Mouse (Mus musculus): Measurements from ENCODE around the gene Pacs2. TPM values are rescaled to one million over a fixed set of nuclear protein-coding genes. Genes with fewer than 3 reads are reported as not detected.
A peak's percentile ranks its signal among the peaks of the same experiment; 100 is the strongest.

Pacs2 gene
- total and polyA plus RNA-seq, 2 experiments from 2014 or later, result 23.2 to 116 TPM

DNA sequence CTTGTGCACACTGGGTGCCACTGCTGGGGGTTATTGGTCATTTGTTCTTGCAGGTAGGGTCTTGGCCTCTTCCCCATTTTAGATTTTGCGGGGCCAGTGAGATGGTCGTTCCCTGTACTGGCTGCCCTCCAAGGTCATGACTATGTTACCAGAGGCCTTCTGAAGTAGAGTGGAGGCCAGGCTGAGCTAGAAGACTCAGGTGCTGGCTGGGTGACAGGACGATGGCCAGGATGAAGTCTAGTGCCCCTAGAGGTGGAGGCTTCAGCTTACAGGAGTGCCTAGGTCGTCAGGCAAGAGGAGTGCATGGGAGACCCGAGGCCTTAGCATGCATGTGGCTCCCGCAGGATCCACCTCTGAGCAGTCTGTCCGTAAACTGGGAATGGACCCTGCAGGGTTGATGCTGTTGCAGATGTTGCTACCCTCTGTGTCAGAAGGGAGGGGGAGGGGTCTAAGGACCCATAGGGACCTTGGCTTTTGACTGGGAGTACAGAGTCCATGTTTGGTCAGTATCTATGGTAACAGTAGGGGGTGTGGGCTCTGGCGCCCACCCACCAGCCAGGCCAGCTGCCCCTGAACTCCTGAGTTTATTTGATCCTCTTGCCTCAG, 89.6 kb downstream of the Pacs2 start:
- Histone ChIP-seq H3K27ac (ENCODE audit: low read depth, low read length) (no peak overlapping the region), H3K27me3 (ENCODE audit: insufficient read depth, low read length) (no peaks in the 10 kb centered on the region), H3K4me1 (ENCODE audit: insufficient read depth) (peaks cover 8% of the 10 kb centered on the region; the same call in 1 of the 2 replicates), H3K4me3 (ENCODE audit: low read depth, low read length) (no peak overlapping the region), H3K9ac (no peak overlapping the region), H3K9me3 (ENCODE audit: low read length) (no peaks in the 10 kb centered on the region), H3K4me2 (ENCODE audit: low read depth) (no peak overlapping the region), H3K36me3 (ENCODE audit: insufficient read depth) (no peaks in the 10 kb centered on the region)
- DNase-seq, result no peak
- no peak for ATAC-seq
- TF ChIP-seq CTCF (IDR thresholded peaks at IDR 0.05; ENCODE audit: low read depth), result peak; percentile 35
- 87% methylated on average over 8 of the region's 8 CpGs for WGBS

DNA sequence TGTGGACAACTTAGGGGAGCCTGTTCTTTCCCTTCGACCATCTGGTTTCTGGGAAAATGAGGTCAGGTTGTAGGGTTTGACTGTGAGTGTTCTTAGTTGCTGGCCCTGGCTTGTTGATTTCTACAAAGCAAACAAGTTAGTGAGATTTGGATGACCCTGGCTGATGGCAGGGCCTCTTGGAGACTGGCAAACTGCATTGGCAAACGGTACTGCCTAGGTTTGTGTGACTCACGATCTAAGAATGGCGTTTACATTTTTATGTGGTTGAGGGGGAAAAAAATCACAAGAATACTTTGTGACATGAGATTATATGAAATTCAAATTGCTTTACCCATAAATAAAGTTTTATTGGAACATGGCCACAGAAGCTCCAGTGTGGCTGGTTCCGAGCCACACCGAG, 92.1 kb downstream of the Pacs2 start:
- no peaks in the 10 kb centered on the region for H3K27me3 ChIP-seq (ENCODE audit: insufficient read depth, low read length)
- H3K9ac ChIP-seq, result no peak overlapping the region
- DNase-seq (no peak), ATAC-seq (no peak)
- no peaks in the 10 kb centered on the region for H3K36me3 ChIP-seq (ENCODE audit: insufficient read depth)
- no peak overlapping the region for H3K4me2 ChIP-seq (ENCODE audit: low read depth)
- H3K9me3 ChIP-seq (ENCODE audit: low read length), result no peaks in the 10 kb centered on the region
- WGBS, result 73% methylated on average over 6 of the region's 6 CpGs
- H3K4me1 ChIP-seq (ENCODE audit: insufficient read depth), result no peaks in the 10 kb centered on the region
- H3K4me3 ChIP-seq (ENCODE audit: low read depth, low read length), result no peak overlapping the region
- no peak for TF ChIP-seq CTCF (IDR thresholded peaks at IDR 0.05; ENCODE audit: low read depth)
- no peak overlapping the region for H3K27ac ChIP-seq (ENCODE audit: low read depth, low read length)

DNA sequence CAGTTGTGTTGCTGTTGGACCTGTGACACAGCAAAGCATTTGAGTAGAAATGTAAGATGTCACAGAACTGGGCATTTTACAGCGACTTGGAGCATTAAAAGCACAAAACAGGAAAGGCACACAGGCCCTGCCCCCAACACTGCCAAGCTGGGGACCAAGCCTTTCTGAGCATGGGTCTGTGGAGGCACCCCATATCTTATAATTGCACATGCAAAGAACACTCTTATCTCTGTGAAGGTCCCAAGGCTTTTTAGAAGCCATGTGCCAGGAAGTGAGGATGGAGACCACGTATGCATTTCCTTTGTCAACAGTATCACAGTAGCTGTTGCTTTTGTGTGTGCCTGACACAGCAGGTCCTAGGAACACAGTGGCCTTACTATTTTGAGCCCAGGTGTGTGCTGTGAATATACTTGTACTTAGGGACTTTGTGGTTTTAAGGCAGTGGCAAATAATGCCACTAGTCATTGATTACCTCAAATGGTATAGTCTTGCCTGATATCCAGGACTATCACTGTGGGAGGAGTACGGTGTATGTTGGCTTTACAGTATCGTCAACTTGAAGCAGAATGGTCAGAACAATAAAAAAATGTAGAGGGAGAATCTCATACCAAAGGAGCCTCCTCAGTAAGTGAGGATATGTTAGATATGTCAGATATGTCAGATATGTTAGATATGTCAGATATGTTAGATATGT, 93.3 kb downstream of the Pacs2 start:
- WGBS, result 82% methylated on average over 4 of the region's 4 CpGs
- ATAC-seq (no peak), DNase-seq (no peak)
- H3K9me3 ChIP-seq (ENCODE audit: low read length), result no peaks in the 10 kb centered on the region
- 0 out of 2 replicates have a peak, but pooled peaks cover 3% of the 10 kb centered on the region for H3K36me3 ChIP-seq (ENCODE audit: insufficient read depth)
- H3K4me1 ChIP-seq (ENCODE audit: insufficient read depth), result no peaks in the 10 kb centered on the region
- TF ChIP-seq CTCF (IDR thresholded peaks at IDR 0.05; ENCODE audit: low read depth), result no peak
- H3K4me3 ChIP-seq (ENCODE audit: low read depth, low read length), result no peak overlapping the region
- H3K27ac ChIP-seq (ENCODE audit: low read depth, low read length), result no peak overlapping the region
- H3K9ac ChIP-seq, result no peak overlapping the region
- no peaks in the 10 kb centered on the region for H3K27me3 ChIP-seq (ENCODE audit: insufficient read depth, low read length)
- no peak overlapping the region for H3K4me2 ChIP-seq (ENCODE audit: low read depth)

DNA sequence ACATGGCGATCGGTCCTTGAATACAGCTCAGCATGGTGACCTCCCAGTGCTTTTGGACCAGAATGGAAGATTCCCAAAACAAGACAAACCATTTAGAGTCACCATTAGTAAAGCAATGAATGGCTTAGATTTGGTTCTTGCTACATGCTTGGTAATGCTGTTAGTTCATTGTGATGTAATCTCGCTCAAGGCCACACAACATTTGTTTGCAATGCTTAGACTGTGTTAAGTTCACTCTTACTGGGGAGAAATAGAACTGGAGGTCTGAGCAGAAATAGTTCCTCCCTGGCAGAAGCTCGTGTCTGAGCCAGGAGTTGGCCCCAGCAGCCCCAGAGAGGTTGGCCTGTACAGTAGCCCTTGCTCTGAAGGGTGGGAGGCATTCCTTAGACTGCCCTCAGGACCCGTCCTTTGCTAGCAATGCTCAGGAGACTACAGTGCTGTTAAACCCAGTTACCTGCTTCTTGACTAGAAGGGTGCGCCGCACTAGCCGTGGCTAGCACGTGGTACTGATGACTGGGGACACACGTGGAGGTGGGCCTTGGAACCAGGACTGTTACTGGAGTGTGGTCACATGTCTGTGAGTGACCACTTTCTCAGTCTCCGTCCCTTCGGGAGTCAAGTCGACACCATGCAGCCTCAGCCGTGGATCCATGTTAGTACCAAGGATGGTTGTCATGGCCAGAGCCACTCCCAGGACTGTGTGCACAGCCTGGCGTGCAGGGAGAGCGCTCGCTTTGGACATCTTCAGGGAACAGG, 94.4 kb downstream of the Pacs2 start:
- no peaks in the 10 kb centered on the region for H3K4me1 ChIP-seq (ENCODE audit: insufficient read depth)
- no peaks in the 10 kb centered on the region for H3K27me3 ChIP-seq (ENCODE audit: insufficient read depth, low read length)
- H3K9ac ChIP-seq, result no peak overlapping the region
- H3K27ac ChIP-seq (ENCODE audit: low read depth, low read length), result no peak overlapping the region
- H3K4me3 ChIP-seq (ENCODE audit: low read depth, low read length), result no peak overlapping the region
- WGBS, result 85% methylated on average over 17 of the region's 17 CpGs
- no peaks in the 10 kb centered on the region for H3K9me3 ChIP-seq (ENCODE audit: low read length)
- DNase-seq, result no peak
- H3K4me2 ChIP-seq (ENCODE audit: low read depth), result no peak overlapping the region
- H3K36me3 ChIP-seq (ENCODE audit: insufficient read depth), result peaks cover 12% of the 10 kb centered on the region; the same call in 1 of the 2 replicates
- ATAC-seq, result no peak
- TF ChIP-seq CTCF (IDR thresholded peaks at IDR 0.05; ENCODE audit: low read depth), result no peak

DNA sequence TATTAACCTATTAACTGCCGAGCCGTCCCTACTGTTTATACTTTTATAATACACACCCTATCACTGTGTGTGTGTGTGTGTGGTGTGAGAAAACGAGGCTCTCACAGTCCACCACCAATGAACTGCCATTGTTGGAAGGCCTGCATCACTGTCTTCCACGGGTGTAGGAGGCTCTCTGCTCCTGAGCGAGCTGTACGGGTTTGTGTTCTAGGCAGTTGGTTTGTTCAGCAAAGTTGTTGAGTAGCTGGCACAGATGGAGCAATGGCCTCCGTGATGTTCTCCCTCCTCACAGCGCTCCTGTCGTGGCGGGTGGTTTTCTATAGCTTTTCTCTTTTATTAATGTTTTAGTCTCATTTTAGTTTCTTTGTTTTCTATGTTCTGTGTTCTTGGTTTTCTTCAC, 95.5 kb downstream of the Pacs2 start:
- H3K27me3 ChIP-seq (ENCODE audit: insufficient read depth, low read length), result no peaks in the 10 kb centered on the region
- ATAC-seq, result no peak
- H3K4me2 ChIP-seq (ENCODE audit: low read depth), result no peak overlapping the region
- H3K4me3 ChIP-seq (ENCODE audit: low read depth, low read length), result no peak overlapping the region
- 77% methylated on average over 10 of the region's 10 CpGs for WGBS
- H3K4me1 ChIP-seq (ENCODE audit: insufficient read depth), result no peaks in the 10 kb centered on the region
- H3K36me3 ChIP-seq (ENCODE audit: insufficient read depth), result peaks cover 22% of the 10 kb centered on the region
- TF ChIP-seq CTCF (IDR thresholded peaks at IDR 0.05; ENCODE audit: low read depth), result no peak
- no peaks in the 10 kb centered on the region for H3K9me3 ChIP-seq (ENCODE audit: low read length)
- no peak for DNase-seq
- H3K27ac ChIP-seq (ENCODE audit: low read depth, low read length), result no peak overlapping the region
- no peak overlapping the region for H3K9ac ChIP-seq

DNA sequence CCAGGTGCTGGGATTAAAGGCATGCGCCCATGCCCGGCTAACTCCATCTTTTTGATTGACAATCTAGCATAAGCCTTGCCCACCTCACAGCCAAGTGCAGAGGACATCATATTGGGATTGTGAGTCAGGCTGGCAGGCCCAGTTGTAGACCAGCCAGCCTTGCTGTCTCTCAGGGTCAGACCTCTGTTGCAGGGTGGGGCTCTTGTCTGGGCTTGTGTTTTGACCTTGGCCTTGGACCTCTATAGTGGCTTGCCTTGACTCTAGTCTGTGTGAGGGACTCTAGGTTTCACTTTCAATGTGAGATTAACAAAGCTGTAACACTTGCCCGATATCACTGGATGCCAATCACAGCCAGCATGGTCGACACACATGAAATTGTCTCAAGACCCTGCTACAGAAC, 99.8 kb downstream of the Pacs2 start:
- WGBS, result 87% methylated on average over 4 of the region's 4 CpGs
- H3K4me2 ChIP-seq (ENCODE audit: low read depth), result no peak overlapping the region
- no peaks in the 10 kb centered on the region for H3K27me3 ChIP-seq (ENCODE audit: insufficient read depth, low read length)
- TF ChIP-seq CTCF (IDR thresholded peaks at IDR 0.05; ENCODE audit: low read depth), result no peak
- H3K27ac ChIP-seq (ENCODE audit: low read depth, low read length), result no peak overlapping the region
- H3K9me3 ChIP-seq (ENCODE audit: low read length), result no peaks in the 10 kb centered on the region
- H3K4me1 ChIP-seq (ENCODE audit: insufficient read depth), result no peaks in the 10 kb centered on the region
- ATAC-seq, result no peak
- H3K9ac ChIP-seq, result no peak overlapping the region
- no peak for DNase-seq
- no peak overlapping the region for H3K4me3 ChIP-seq (ENCODE audit: low read depth, low read length)
- H3K36me3 ChIP-seq (ENCODE audit: insufficient read depth), result peaks cover 58% of the 10 kb centered on the region
